Mouse (Mus musculus): ENCODE measurements around the gene Med28. TPM values are rescaled to one million over a fixed set of nuclear protein-coding genes. Genes with fewer than 3 reads are reported as not detected.
A peak's percentile ranks its signal among the peaks of the same experiment; 100 is the strongest.

Gene Med28
- total RNA-seq, 1 experiment, result 122 TPM

DNA sequence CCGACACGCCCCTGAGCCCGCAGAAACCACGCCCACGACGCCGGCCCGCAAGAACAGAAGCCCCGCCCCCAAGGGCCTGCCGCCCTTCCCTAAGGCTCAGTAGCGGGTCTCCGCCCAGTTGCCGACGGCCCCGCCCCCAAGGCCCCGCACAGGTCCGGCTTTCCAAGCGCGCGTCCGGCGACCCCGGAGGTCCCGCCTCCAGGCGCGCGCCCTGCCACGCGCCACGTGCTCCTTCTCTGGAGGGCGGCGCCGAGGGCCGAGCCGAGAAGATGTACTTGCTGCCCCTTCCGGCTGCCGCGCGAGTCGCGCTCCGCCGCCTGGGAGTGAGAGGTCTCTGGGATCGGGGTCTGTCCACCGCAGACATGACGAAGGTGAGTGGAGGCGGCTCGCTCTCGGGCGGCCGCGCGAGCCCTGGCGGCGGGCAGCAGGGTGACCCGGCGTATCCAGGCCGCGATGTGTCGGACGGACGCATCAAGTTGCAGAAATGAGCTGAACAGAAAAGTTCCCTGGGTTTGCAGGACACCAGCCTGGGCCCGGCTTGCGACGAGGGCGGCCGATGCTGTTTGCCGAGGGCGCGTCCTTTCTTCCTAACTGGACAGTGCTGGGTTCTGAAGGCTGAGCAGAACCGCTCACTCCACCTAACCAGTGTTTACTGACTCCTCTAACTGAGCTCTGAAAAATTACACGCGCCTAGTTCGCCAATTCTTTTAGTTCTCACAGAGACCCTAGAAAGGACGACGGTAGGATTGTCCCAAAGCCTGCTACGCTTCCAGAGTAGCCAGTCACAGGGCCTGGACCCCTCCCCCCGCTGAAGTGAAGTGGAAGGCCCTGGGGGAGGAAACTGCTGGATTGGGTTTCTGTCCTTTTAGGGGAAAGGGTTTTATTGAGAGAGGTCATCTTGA, 26.6 kb upstream of the Med28 start, which contains the start of gene Lap3:
TSS of gene Lap3 (plus strand) at position 184 of the 902 bp plus-strand sequence.
- in situ Hi-C loops (cut with MboI; ENCODE audit: low sequenced_read_pairs in 2 of 2, unreplicated experiment in 2 of 2), result no loop called here
- DNase-seq (ENCODE audit: low read depth, low spot score), result peak; percentile 92
- TF ChIP-seq ZNF384 (IDR thresholded peaks at IDR 0.05; ENCODE audit: low read depth, low read length), result no peak
- Histone ChIP-seq H3K9ac (ENCODE audit: insufficient read depth, low read depth, low read length, poor library complexity, severe bottlenecking) (peak within 1 kb of the TSS; percentile 95), H3K36me3 (ENCODE audit: control insufficient read depth, insufficient read depth, low read length, poor library complexity, severe bottlenecking) (peaks cover 17% of the 10 kb centered on the region), H3K9me3 (ENCODE audit: control insufficient read depth, insufficient read depth, low read depth, low read length) (no peaks in the 10 kb centered on the region), H3K27ac (ENCODE audit: insufficient read depth, low read depth, low read length, poor library complexity, severe bottlenecking) (peak within 1 kb of the TSS; percentile 45; the same call in 1 of the 2 replicates), H3K4me3 (ENCODE audit: insufficient read depth in 1 of 2, low read depth in 1 of 2, low read length in 2 of 2, poor library complexity in 1 of 2, severe bottlenecking in 1 of 2) (peak within 1 kb of the TSS; percentile 87 to 92), H3K4me1 (ENCODE audit: control insufficient read depth in 2 of 2, insufficient read depth in 2 of 2, low read length in 2 of 2, poor library complexity in 1 of 2) (peaks cover 5 to 10% of the 10 kb centered on the region in 2 experiments)

DNA sequence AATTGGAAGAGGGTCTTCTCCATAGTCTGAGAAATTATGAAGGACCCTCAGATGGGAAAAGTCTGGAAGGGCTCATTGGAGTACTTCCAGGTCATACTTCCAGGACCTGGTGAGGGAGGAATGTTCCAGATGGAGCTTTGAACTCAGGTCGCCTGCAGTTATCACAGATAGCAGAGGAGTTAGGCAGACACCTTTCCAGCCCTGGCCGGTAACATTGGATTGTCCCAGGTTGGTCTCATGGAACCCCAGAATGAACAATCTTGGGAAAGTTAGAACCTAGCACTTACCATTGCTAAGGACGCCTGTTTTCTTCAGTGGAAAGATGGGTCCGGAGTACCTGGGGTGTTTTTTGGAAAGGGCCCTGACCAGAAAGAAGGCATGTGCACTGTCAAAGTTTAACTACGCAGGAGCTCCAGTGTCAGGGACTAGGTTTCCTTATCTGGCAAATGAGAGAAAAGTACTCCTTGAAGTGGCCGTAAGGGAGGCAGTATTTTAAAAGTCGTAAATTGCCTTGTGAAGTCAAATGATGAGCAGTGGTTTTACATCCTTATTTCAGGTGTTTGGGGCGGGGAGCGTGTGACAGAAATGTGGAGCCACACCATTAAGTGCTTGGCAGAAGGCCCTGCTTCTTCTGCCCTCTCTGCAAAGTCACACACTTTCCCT, 25.8 kb upstream of the Med28 start:
- no peak overlapping the region for H3K27ac ChIP-seq (ENCODE audit: insufficient read depth, low read depth, low read length, poor library complexity, severe bottlenecking)
- H3K4me3 ChIP-seq (ENCODE audit: insufficient read depth in 1 of 2, low read depth in 1 of 2, low read length in 2 of 2, poor library complexity in 1 of 2, severe bottlenecking in 1 of 2), result peak overlapping the region; percentile 87 to 92
- in situ Hi-C loops (cut with MboI; ENCODE audit: low sequenced_read_pairs in 2 of 2, unreplicated experiment in 2 of 2), result no loop called here
- H3K9me3 ChIP-seq (ENCODE audit: control insufficient read depth, insufficient read depth, low read depth, low read length), result no peaks in the 10 kb centered on the region
- TF ChIP-seq ZC3H11A (IDR thresholded peaks at IDR 0.05; ENCODE audit: borderline replicate concordance, low read depth, low read length) (no peak), HCFC1 (IDR thresholded peaks at IDR 0.05; ENCODE audit: borderline replicate concordance, insufficient read depth, low read length) (no peak), ZNF384 (IDR thresholded peaks at IDR 0.05; ENCODE audit: low read depth, low read length) (no peak), MAFK (IDR thresholded peaks at IDR 0.05; ENCODE audit: insufficient read depth, low read depth, low read length) (no peak), CHD2 (IDR thresholded peaks at IDR 0.05; ENCODE audit: low read depth, low read length) (no peak)
- DNase-seq (ENCODE audit: low read depth, low spot score), result no peak
- H3K36me3 ChIP-seq (ENCODE audit: control insufficient read depth, insufficient read depth, low read length, poor library complexity, severe bottlenecking), result peaks cover 23% of the 10 kb centered on the region
- peaks cover 5 to 10% of the 10 kb centered on the region in 2 experiments for H3K4me1 ChIP-seq (ENCODE audit: control insufficient read depth in 2 of 2, insufficient read depth in 2 of 2, low read length in 2 of 2, poor library complexity in 1 of 2)
- peak overlapping the region; percentile 95 for H3K9ac ChIP-seq (ENCODE audit: insufficient read depth, low read depth, low read length, poor library complexity, severe bottlenecking)

DNA sequence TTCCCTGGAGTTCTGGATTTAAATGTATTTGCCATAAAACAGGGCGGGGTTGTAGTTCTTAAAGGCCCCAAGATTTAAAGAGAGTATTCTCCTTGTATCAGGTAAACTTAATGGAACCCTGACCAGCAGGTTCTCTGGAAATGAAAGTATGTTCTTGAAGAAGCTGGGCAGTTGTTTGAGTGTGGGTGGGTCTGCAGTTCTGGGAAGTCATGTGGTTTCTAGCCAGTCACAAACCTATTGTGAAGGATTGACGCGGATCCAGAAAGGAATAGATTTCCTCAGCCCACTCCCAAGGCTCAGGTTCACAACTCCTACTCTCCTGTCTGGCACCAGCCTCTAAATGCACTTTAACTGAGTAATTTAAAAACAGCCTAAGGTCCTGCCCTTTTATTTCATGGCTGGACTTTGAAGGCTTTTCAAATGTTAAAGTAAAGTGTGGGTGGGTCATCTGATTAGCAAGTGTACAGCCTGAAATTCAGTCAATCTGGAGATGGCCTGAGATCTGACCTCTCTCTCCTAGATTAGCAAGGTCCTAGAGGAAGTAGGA, 24.5 kb upstream of the Med28 start:
- TF ChIP-seq ZC3H11A (IDR thresholded peaks at IDR 0.05; ENCODE audit: borderline replicate concordance, low read depth, low read length), result no peak
- 0 out of 2 replicates have a peak, but pooled peaks have one; percentile 32 for TF ChIP-seq CHD2 (IDR thresholded peaks at IDR 0.05; ENCODE audit: low read depth, low read length)
- DNase-seq (ENCODE audit: low read depth, low spot score), result peak; percentile 65
- no peaks in the 10 kb centered on the region for H3K9me3 ChIP-seq (ENCODE audit: control insufficient read depth, insufficient read depth, low read depth, low read length)
- H3K36me3 ChIP-seq (ENCODE audit: control insufficient read depth, insufficient read depth, low read length, poor library complexity, severe bottlenecking), result peaks cover 32% of the 10 kb centered on the region
- peak overlapping the region; percentile 87 to 92 for H3K4me3 ChIP-seq (ENCODE audit: insufficient read depth in 1 of 2, low read depth in 1 of 2, low read length in 2 of 2, poor library complexity in 1 of 2, severe bottlenecking in 1 of 2)
- in situ Hi-C loops (cut with MboI; ENCODE audit: low sequenced_read_pairs in 2 of 2, unreplicated experiment in 2 of 2), result no loop called here
- peaks cover 5 to 10% of the 10 kb centered on the region in 2 experiments for H3K4me1 ChIP-seq (ENCODE audit: control insufficient read depth in 2 of 2, insufficient read depth in 2 of 2, low read length in 2 of 2, poor library complexity in 1 of 2)
- H3K27ac ChIP-seq (ENCODE audit: insufficient read depth, low read depth, low read length, poor library complexity, severe bottlenecking), result peak overlapping the region; percentile 92
- H3K9ac ChIP-seq (ENCODE audit: insufficient read depth, low read depth, low read length, poor library complexity, severe bottlenecking), result peak overlapping the region; percentile 26; the same call in 1 of the 2 replicates

DNA sequence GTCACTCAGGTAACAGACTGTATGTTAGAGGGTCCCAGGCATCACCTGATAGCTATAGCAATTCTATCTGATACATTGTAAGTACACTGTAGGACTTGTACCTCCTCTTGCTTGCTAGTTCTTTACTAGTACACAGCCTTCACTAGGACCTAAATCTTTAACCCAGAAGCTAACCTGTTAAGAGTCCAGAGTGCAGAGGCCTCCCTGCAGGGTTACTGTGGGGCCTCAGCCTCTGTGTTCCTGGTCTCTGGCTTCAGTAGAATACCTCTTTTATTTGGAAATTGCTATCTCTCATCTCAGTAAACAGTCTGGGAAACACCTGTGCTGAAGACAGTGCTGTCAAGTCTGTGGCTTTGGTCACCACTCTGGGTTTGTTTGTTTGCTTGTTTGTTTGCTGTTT, 24.0 kb upstream of the Med28 start:
- peak overlapping the region in 1 of 2 experiments; percentile 3; a peak in 1 of 4 replicates for H3K4me3 ChIP-seq (ENCODE audit: insufficient read depth in 1 of 2, low read depth in 1 of 2, low read length in 2 of 2, poor library complexity in 1 of 2, severe bottlenecking in 1 of 2)
- TF ChIP-seq ZNF384 (IDR thresholded peaks at IDR 0.05; ENCODE audit: low read depth, low read length) (no peak), ZC3H11A (IDR thresholded peaks at IDR 0.05; ENCODE audit: borderline replicate concordance, low read depth, low read length) (no peak), MAFK (IDR thresholded peaks at IDR 0.05; ENCODE audit: insufficient read depth, low read depth, low read length) (no peak), HCFC1 (IDR thresholded peaks at IDR 0.05; ENCODE audit: borderline replicate concordance, insufficient read depth, low read length) (no peak), CHD2 (IDR thresholded peaks at IDR 0.05; ENCODE audit: low read depth, low read length) (no peak)
- H3K36me3 ChIP-seq (ENCODE audit: control insufficient read depth, insufficient read depth, low read length, poor library complexity, severe bottlenecking), result peaks cover 36% of the 10 kb centered on the region
- no peak overlapping the region; the same call in 1 of the 2 replicates for H3K27ac ChIP-seq (ENCODE audit: insufficient read depth, low read depth, low read length, poor library complexity, severe bottlenecking)
- H3K9me3 ChIP-seq (ENCODE audit: control insufficient read depth, insufficient read depth, low read depth, low read length), result no peaks in the 10 kb centered on the region
- H3K9ac ChIP-seq (ENCODE audit: insufficient read depth, low read depth, low read length, poor library complexity, severe bottlenecking), result peak overlapping the region; percentile 11; the same call in 1 of the 2 replicates
- DNase-seq (ENCODE audit: low read depth, low spot score), result no peak
- H3K4me1 ChIP-seq (ENCODE audit: control insufficient read depth in 2 of 2, insufficient read depth in 2 of 2, low read length in 2 of 2, poor library complexity in 1 of 2), result peaks cover 5 to 10% of the 10 kb centered on the region in 2 experiments
- in situ Hi-C loops (cut with MboI; ENCODE audit: low sequenced_read_pairs in 2 of 2, unreplicated experiment in 2 of 2), result no loop called here
